Mouse (Mus musculus) megakaryocyte progenitor cell, adult 5-6 weeks (primary cell): ENCODE measurements around the gene Myl9. TPM values are rescaled to one million over a fixed set of nuclear protein-coding genes. Genes with fewer than 3 reads are reported as not detected.
"Not testable (repeated sequence)": the region's sequence is repeated elsewhere in the genome, so short reads cannot be mapped to it uniquely, and the experiment has no call there.

Source experiments
- ATAC-seq: replicated peaks from 2 replicates; pipeline ENCODE4 v1.8.0; 2016; ENCODE audit warnings: mild to moderate bottlenecking, moderate TSS enrichment, inconsistent platforms; ENCODE audit not compliant: poor library complexity
- total RNA-seq, 2 experiments: library from RNA; stranded (forward) in 1 of 2; stranded (reverse) in 1 of 2; fragments of 157-497, 149-512 nt in 1 of 2; fragments of 200-1000 nt in 1 of 2; gene quantifications; 2 replicates each; pipeline versions ENCODE4 v1.2.3 to v1.2.4; 2015 to 2017

Gene Myl9
- total RNA-seq, 2 experiments from 2014 or later = not detected

- not testable (repeated sequence) for ATAC-seq
These were observed 49.9 kb downstream of the Myl9 start for GRCm38 (mm10) chr2:156825128-156825527.

Other genes with a start within 250 kb of the Myl9 start
- 9.5 and 13.4 TPM in 2 replicates for gene Aar2, start 227.8 kb upstream of the Myl9 start, total RNA-seq (2015)
- 9.2 and 9.4 TPM in 2 replicates for gene Aar2, start 227.8 kb upstream of the Myl9 start, total RNA-seq (2017)
- 17.5 and 18.1 TPM in 2 replicates for gene Dlgap4, start 161.7 kb upstream of the Myl9 start, total RNA-seq (2015)
- 5.9 and 13.6 TPM in 2 replicates for gene Dlgap4, start 161.7 kb upstream of the Myl9 start, total RNA-seq (2017)
- 7.2 and 7.9 TPM in 2 replicates for gene Tgif2, start 64.6 kb downstream of the Myl9 start, total RNA-seq (2015)
- 10.7 and 12.5 TPM in 2 replicates for gene Tgif2, start 64.6 kb downstream of the Myl9 start, total RNA-seq (2017)
- gene 4930518I15Rik, start 82.5 kb downstream of the Myl9 start, total RNA-seq (2015) = 0.42 and 3.0 TPM in 2 replicates
- 1.2 TPM in 1 of 2 replicates, not detected in the other for gene 4930518I15Rik, start 82.5 kb downstream of the Myl9 start, total RNA-seq (2017)
- 377 and 404 TPM in 2 replicates for gene Rab5if, start 87.7 kb downstream of the Myl9 start, total RNA-seq (2015)
- gene Rab5if, start 87.7 kb downstream of the Myl9 start, total RNA-seq (2017) = 204 and 210 TPM in 2 replicates
- 0.10 and 0.57 TPM in 2 replicates for gene Sla2, start 111.8 kb downstream of the Myl9 start, total RNA-seq (2015)
- 0.37 and 0.92 TPM in 2 replicates for gene Sla2, start 111.8 kb downstream of the Myl9 start, total RNA-seq (2017)
- 24.9 and 27.1 TPM in 2 replicates for gene Ndrg3, start 216.6 kb downstream of the Myl9 start, total RNA-seq (2015)
- gene Ndrg3, start 216.6 kb downstream of the Myl9 start, total RNA-seq (2017) = 24.2 and 28.5 TPM in 2 replicates
- 15.0 and 17.1 TPM in 2 replicates for gene Dsn1, start 231.7 kb downstream of the Myl9 start, total RNA-seq (2015)
- gene Dsn1, start 231.7 kb downstream of the Myl9 start, total RNA-seq (2017) = 68.2 and 78.2 TPM in 2 replicates